Comparison of ENCODE assay signal across 8 mouse cellular contexts in the genomic region with DNA sequence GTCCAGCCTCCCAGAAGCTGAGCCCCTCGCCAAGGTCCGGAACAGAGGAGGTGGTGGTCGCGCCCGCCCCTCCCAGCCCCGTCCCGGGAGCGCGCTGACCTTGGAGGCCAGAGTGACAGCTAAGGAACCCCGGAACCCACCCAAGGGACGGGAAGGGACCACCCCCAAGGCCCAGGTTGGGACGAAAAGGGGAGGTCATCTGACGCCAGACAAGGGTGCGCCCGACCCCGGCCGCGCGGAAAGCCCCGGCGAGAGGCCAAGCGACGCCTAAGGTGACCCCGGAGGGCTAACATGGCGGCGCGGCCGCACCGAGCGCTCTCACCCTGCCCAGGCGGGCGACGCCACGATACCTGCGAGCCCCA. TPM values are rescaled to one million over a fixed set of nuclear protein-coding genes. Genes with fewer than 3 reads are reported as not detected.
DNase-seq lines count a peak whose midpoint lies in the region; ATAC-seq and TF ChIP-seq lines count a peak whose summit lies in the region.

No protein-coding gene starts in this region.

- peak overlapping the region; percentile 89 for H3K27ac ChIP-seq in spleen, adult 2 months (ENCODE audit: insufficient read depth, low read length)
- H3K27ac ChIP-seq in limb, embryonic 15.5 days, result peak overlapping the region; percentile 97
- peak overlapping the region; percentile 92 for H3K27ac ChIP-seq in stomach, embryonic 16.5 days (ENCODE audit: low read length)

- no peak for ATAC-seq in erythroblast, adult 5-6 weeks (replicated peaks; ENCODE audit: low FRiP score, poor library complexity, severe bottlenecking)
- no peak for ATAC-seq in limb, embryonic 15.5 days (ENCODE audit: insufficient number of reproducible peaks, low FRiP score, low TSS enrichment, low read depth)
- ATAC-seq in stomach, embryonic 16.5 days (ENCODE audit: insufficient read depth, low FRiP score), result peak; percentile 30; the same call in 1 of the 2 replicates

- peak overlapping the region; percentile 94 for H3K9ac ChIP-seq in limb, embryonic 15.5 days
- peak overlapping the region; percentile 85 for H3K9ac ChIP-seq in stomach, embryonic 16.5 days (ENCODE audit: low read length)

- H3K36me3 ChIP-seq in erythroblast, embryonic 14.5 days (ENCODE audit: control insufficient read depth), result peaks cover 6% of the 10 kb centered on the region
- H3K36me3 ChIP-seq in spleen, adult 2 months (ENCODE audit: control insufficient read depth, insufficient read depth, low read length), result no peaks in the 10 kb centered on the region
- H3K36me3 ChIP-seq in limb, embryonic 15.5 days, result peaks cover 30% of the 10 kb centered on the region
- H3K36me3 ChIP-seq in stomach, embryonic 16.5 days (ENCODE audit: control insufficient read depth, insufficient read depth, low read length), result peaks cover 8% of the 10 kb centered on the region

- under 1% methylated on average over 35 of the region's 35 CpGs for WGBS in spleen, adult 2 months
- under 1% methylated on average over 35 of the region's 35 CpGs for WGBS in limb, embryonic 15.5 days
- 0% methylated on average over 35 of the region's 35 CpGs for WGBS in stomach, embryonic 16.5 days

- H3K4me3 ChIP-seq in erythroblast, embryonic 14.5 days (replicated peaks), result peak overlapping the region; percentile 82
- peak overlapping the region; percentile 81 for H3K4me3 ChIP-seq in spleen, adult 2 months (ENCODE audit: extremely low read depth, insufficient read depth, insufficient read length)
- H3K4me3 ChIP-seq in limb, embryonic 15.5 days, result peak overlapping the region; percentile 93
- H3K4me3 ChIP-seq in stomach, embryonic 16.5 days (replicated peaks; ENCODE audit: low read length), result peak overlapping the region; percentile 79

- no peak for TF ChIP-seq POLR2A in spleen, adult 2 months (IDR thresholded peaks at IDR 0.05; ENCODE audit: low read depth, low read length)

- DNase-seq in spleen, adult 2 months (ENCODE audit: low read depth in 1 of 2, low spot score in 2 of 2), result no peak
- no peak for DNase-seq in spleen, postnatal 4 days (ENCODE audit: low spot score in 2 of 2)
- no peak for DNase-seq in retina, embryonic 14.5 days (ENCODE audit: low spot score)
- DNase-seq in adrenal gland, adult 18-20 months (ENCODE audit: low spot score in 2 of 2), result no peak

- H3K4me1 ChIP-seq in erythroblast, embryonic 14.5 days (ENCODE audit: control insufficient read depth), result peaks cover 32% of the 10 kb centered on the region
- H3K4me1 ChIP-seq in spleen, adult 2 months (ENCODE audit: control insufficient read depth, insufficient read depth, insufficient read length), result peaks cover 13% of the 10 kb centered on the region
- peaks cover 31% of the 10 kb centered on the region for H3K4me1 ChIP-seq in limb, embryonic 15.5 days
- peaks cover 13% of the 10 kb centered on the region for H3K4me1 ChIP-seq in stomach, embryonic 16.5 days (ENCODE audit: control insufficient read depth, insufficient read depth, low read length)

- H3K27me3 ChIP-seq in erythroblast, embryonic 14.5 days (ENCODE audit: control insufficient read depth), result peaks cover 22% of the 10 kb centered on the region
- 0 out of 2 replicates have a peak, but pooled peaks cover 1% of the 10 kb centered on the region for H3K27me3 ChIP-seq in spleen, adult 2 months (ENCODE audit: control insufficient read depth, insufficient read depth, low read length)
- no peaks in the 10 kb centered on the region for H3K27me3 ChIP-seq in limb, embryonic 15.5 days
- no peaks in the 10 kb centered on the region for H3K27me3 ChIP-seq in stomach, embryonic 16.5 days (ENCODE audit: control insufficient read depth, insufficient read depth, low read length)

- peaks cover 12% of the 10 kb centered on the region for H3K9me3 ChIP-seq in erythroblast, embryonic 14.5 days (ENCODE audit: control insufficient read depth, low read length)
- peaks cover 11% of the 10 kb centered on the region; the same call in 1 of the 2 replicates for H3K9me3 ChIP-seq in limb, embryonic 15.5 days
- H3K9me3 ChIP-seq in stomach, embryonic 16.5 days (replicated peaks; ENCODE audit: control insufficient read depth, low read length), result no peaks in the 10 kb centered on the region; the same call in 1 of the 2 replicates

- no peak for TF ChIP-seq CTCF in spleen, adult 2 months (IDR thresholded peaks at IDR 0.05; ENCODE audit: extremely low read depth, insufficient read depth, insufficient read length, insufficient replicate concordance)

- H3K4me2 ChIP-seq in limb, embryonic 15.5 days, result peak overlapping the region; percentile 64
- H3K4me2 ChIP-seq in stomach, embryonic 16.5 days (ENCODE audit: low read depth, low read length), result peak overlapping the region; percentile 68

RNA-seq across cellular contexts. Expression of a gene that starts 5.2 kb away (rescaled TPM):
- polyA plus RNA-seq in erythroblast, embryonic 14.5 days (2012), result 0.66 and 0.85 TPM in 2 replicates
- total RNA-seq in erythroblast, adult 5-6 weeks (2015; ENCODE audit: low replicate concordance), result 6.9 and 11.5 TPM in 2 replicates
- total RNA-seq in erythroblast, adult 5-6 weeks (2017; ENCODE audit: low replicate concordance), result 3.0 and 3.5 TPM in 2 replicates
- polyA plus RNA-seq in spleen, adult 2 months (2012; rRNA removed), result 17.1 and 18.7 TPM in 2 replicates
- polyA plus RNA-seq in limb, embryonic 15.5 days (2015; fragmentation: Nextera tagmentation; extraction: Ambion mirVana), result 54.3 and 54.5 TPM in 2 replicates
- polyA plus RNA-seq in stomach, embryonic 16.5 days (2015; fragmentation: Nextera tagmentation; extraction: Ambion mirVana), result 45.3 and 50.0 TPM in 2 replicates
- total RNA-seq in adrenal gland, adult 18-20 months (2021), result 100 to 1,000 TPM in 1 of 2 experiments, 10 to 100 TPM in 1; 87.1 to 101 TPM

RNA-seq across cellular contexts. Expression of a gene that starts 6.0 kb away (rescaled TPM):
- polyA plus RNA-seq in erythroblast, embryonic 14.5 days (2012), result 0.03 TPM in 1 of 2 replicates, not detected in the other
- total RNA-seq in erythroblast, adult 5-6 weeks (2015; ENCODE audit: low replicate concordance), result not detected in 2 replicates
- not detected in 2 replicates for total RNA-seq in erythroblast, adult 5-6 weeks (2017; ENCODE audit: low replicate concordance)
- polyA plus RNA-seq in spleen, adult 2 months (2012; rRNA removed), result 2.7 and 3.5 TPM in 2 replicates
- polyA plus RNA-seq in limb, embryonic 15.5 days (2015; fragmentation: Nextera tagmentation; extraction: Ambion mirVana), result 233 and 285 TPM in 2 replicates
- polyA plus RNA-seq in stomach, embryonic 16.5 days (2015; fragmentation: Nextera tagmentation; extraction: Ambion mirVana), result 268 and 304 TPM in 2 replicates
- total RNA-seq in adrenal gland, adult 18-20 months (2021), result 100 to 1,000 TPM in 1 of 2 experiments, 10 to 100 TPM in 1; 49.7 to 198 TPM

Comparison
In these comparisons a context has a peak if more than half of its experiments do, and no peak if none do; other contexts are left out.
1. RNA of a gene that starts 6.0 kb away (polyA plus RNA-seq): 268 to 304 TPM in stomach, embryonic 16.5 days and 233 to 285 TPM in limb, embryonic 15.5 days; 2.7 to 3.5 TPM in spleen, adult 2 months and 0.03 TPM in erythroblast, embryonic 14.5 days; every median in the first group is over 10 times any median in the second.
2. Peak in every context shown above with its lines, with median percentiles within 50 percentile points of each other: H3K4me3 ChIP-seq and H3K27ac ChIP-seq.